11 mouse cellular contexts compared by ENCODE assay signal in the genomic region with DNA sequence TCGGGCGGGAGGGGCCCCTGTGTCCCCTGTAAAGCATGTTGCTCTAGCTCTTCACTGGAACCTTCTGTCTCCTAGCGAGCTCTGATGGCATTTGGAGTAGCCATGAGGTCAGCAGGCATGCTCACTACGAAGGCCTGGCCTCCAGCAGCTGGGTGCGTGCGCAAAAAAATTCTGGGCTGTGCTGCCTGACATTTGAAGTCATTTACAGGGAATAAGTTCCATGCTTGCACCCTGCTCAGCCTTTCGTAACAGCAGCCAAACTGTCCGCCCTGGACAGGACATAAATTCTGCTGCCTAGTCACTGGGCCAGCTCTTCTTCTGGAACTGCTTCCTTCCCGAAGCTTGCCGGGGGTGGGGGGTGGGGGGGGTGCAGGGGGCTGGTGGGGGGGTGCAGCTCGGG. TPM values are rescaled to one million over a fixed set of nuclear protein-coding genes. Genes with fewer than 3 reads are reported as not detected.
DNase-seq lines count a peak whose midpoint lies in the region; ATAC-seq and TF ChIP-seq lines count a peak whose summit lies in the region.
"Had no signal": no experiment of that assay in that cellular context is flagged by ENCODE, and none has a peak within 500 bp of the region (broad histone marks: within the 10 kb centered on the region; RNA-seq: fewer than 3 reads in every experiment).

No protein-coding gene starts in this region.

- no peak overlapping the region for H3K4me2 ChIP-seq in lung, embryonic 14.5 days
- H3K4me2 ChIP-seq: heart, embryonic 15.5 days; limb, embryonic 13.5 days had no signal

- H3K9ac ChIP-seq in lung, embryonic 14.5 days: no peak overlapping the region
- H3K9ac ChIP-seq: heart, embryonic 15.5 days; limb, embryonic 13.5 days had no signal

- no peak for TF ChIP-seq CTCF in lung, embryonic 14.5 days (IDR thresholded peaks at IDR 0.05; ENCODE audit: low read depth)

- intact Hi-C loops in heart, postnatal 14 days (cut with DNase I): no loop called here

- H3K4me1 ChIP-seq in lung, embryonic 14.5 days (ENCODE audit: insufficient read depth): no peaks in the 10 kb centered on the region
- H3K4me1 ChIP-seq: heart, embryonic 15.5 days had no signal

- peak; percentile 70 for ATAC-seq in lung, embryonic 14.5 days (ENCODE audit: insufficient read depth)
- ATAC-seq in inflammation-experienced regulatory T-cells, adult 6 months: no peak

- DNase-seq in heart, adult 11 months: peak; percentile 97
- DNase-seq in heart, postnatal 4 days: no peak
- peak; percentile 76 to 87 for DNase-seq in adrenal gland, adult (ENCODE audit: inconsistent age in 2 of 2, low spot score in 1 of 2)
- peak; percentile 35 to 40 for DNase-seq in heart, postnatal 14 days
- DNase-seq in lung, embryonic 14.5 days: peak; percentile 72
- DNase-seq in left cerebral cortex, adult 11 months (ENCODE audit: low spot score): no peak
- DNase-seq in cerebellum, postnatal 36 days: no peak

- 38% methylated on average over 11 of the region's 11 CpGs for WGBS in lung, embryonic 14.5 days

- H3K9me3 ChIP-seq in lung, embryonic 14.5 days (ENCODE audit: low read depth, low read length): no peaks in the 10 kb centered on the region
- H3K9me3 ChIP-seq: heart, embryonic 15.5 days; limb, embryonic 13.5 days had no signal

- no peak overlapping the region; the same call in 1 of the 2 replicates for H3K27ac ChIP-seq in lung, embryonic 14.5 days (ENCODE audit: low read depth)
- H3K27ac ChIP-seq: heart, embryonic 15.5 days; layer of hippocampus, adult 2 months; limb, embryonic 13.5 days had no signal

- H3K4me3 ChIP-seq in lung, embryonic 14.5 days (ENCODE audit: low read depth, low read length): no peak overlapping the region
- H3K4me3 ChIP-seq: heart, embryonic 15.5 days; layer of hippocampus, adult 2 months; limb, embryonic 13.5 days had no signal

- no peaks in the 10 kb centered on the region for H3K36me3 ChIP-seq in lung, embryonic 14.5 days (ENCODE audit: insufficient read depth)
- H3K36me3 ChIP-seq: heart, embryonic 15.5 days; limb, embryonic 13.5 days had no signal

- H3K27me3 ChIP-seq in lung, embryonic 14.5 days (ENCODE audit: insufficient read depth, low read length): no peaks in the 10 kb centered on the region

RNA-seq across cellular contexts. Expression of a gene that starts 20.0 kb away (rescaled TPM):
- 10 to 100 TPM; 57.9 to 58.8 TPM for total RNA-seq in heart, postnatal 4 days (2021)
- 1 to 10 TPM; 3.6 to 7.0 TPM for total RNA-seq in heart, postnatal 14 days (2021)
- polyA plus RNA-seq in lung, embryonic 14.5 days (2014; fragmentation: Nextera tagmentation; extraction: Ambion mirVana): 157 and 169 TPM in 2 replicates
- 100 to 1,000 TPM in 1 of 3 experiments, 10 to 100 TPM in 2; 12.5 to 130 (median 20.4) TPM for polyA plus RNA-seq in inflammation-experienced regulatory T-cells, adult 6 months (2017; shearing (Covaris generic))

RNA-seq across cellular contexts. Expression of a gene that starts 22.2 kb away (rescaled TPM):
- total RNA-seq in heart, postnatal 4 days (2021): 10 to 100 TPM in 1 of 2 experiments, 1 to 10 TPM in 1; 8.6 to 12.0 TPM
- total RNA-seq in heart, postnatal 14 days (2021): 10 to 100 TPM in 1 of 2 experiments, 1 to 10 TPM in 1; 9.8 to 10.2 TPM
- polyA plus RNA-seq in lung, embryonic 14.5 days (2014; fragmentation: Nextera tagmentation; extraction: Ambion mirVana): 3.6 and 3.9 TPM in 2 replicates
- polyA plus RNA-seq in inflammation-experienced regulatory T-cells, adult 6 months (2017; shearing (Covaris generic)): 10 to 100 TPM in 1 of 3 experiments, 1 to 10 TPM in 2; 7.3 to 13.8 (median 9.9) TPM

RNA-seq across cellular contexts. Expression of a gene that starts 27.2 kb away (rescaled TPM):
- total RNA-seq in heart, postnatal 4 days (2021): 1 to 10 TPM; 4.6 to 4.8 TPM
- total RNA-seq in heart, postnatal 14 days (2021): 1 to 10 TPM; 3.7 to 5.8 TPM
- polyA plus RNA-seq in lung, embryonic 14.5 days (2014; fragmentation: Nextera tagmentation; extraction: Ambion mirVana): 12.8 and 16.0 TPM in 2 replicates
- not detected for polyA plus RNA-seq in inflammation-experienced regulatory T-cells, adult 6 months (2017; shearing (Covaris generic))

RNA-seq across cellular contexts. Expression of a gene that starts 57.3 kb away (rescaled TPM):
- total RNA-seq in heart, postnatal 4 days (2021): 10 to 100 TPM; 39.9 to 44.3 TPM
- 10 to 100 TPM; 27.1 to 29.8 TPM for total RNA-seq in heart, postnatal 14 days (2021)
- polyA plus RNA-seq in lung, embryonic 14.5 days (2014; fragmentation: Nextera tagmentation; extraction: Ambion mirVana): 80.7 and 81.9 TPM in 2 replicates
- 10 to 100 TPM; 44.4 to 76.7 (median 68.9) TPM for polyA plus RNA-seq in inflammation-experienced regulatory T-cells, adult 6 months (2017; shearing (Covaris generic))

Comparison
In these comparisons a context has a peak if more than half of its experiments do, and no peak if none do; other contexts are left out.
1. DNase-seq: peak in heart, adult 11 months (single experiment), adrenal gland, adult (2 of 2), heart, postnatal 14 days (2 of 2) and lung, embryonic 14.5 days (single experiment); none in heart, postnatal 4 days (single experiment), left cerebral cortex, adult 11 months (single experiment) and cerebellum, postnatal 36 days (0 of 2).
2. RNA of a gene that starts 20.0 kb away (total RNA-seq): 57.9 to 58.8 TPM in heart, postnatal 4 days; 3.6 to 7.0 TPM in heart, postnatal 14 days; every median in the first group is over 4 times any median in the second.